In the genomic region with DNA sequence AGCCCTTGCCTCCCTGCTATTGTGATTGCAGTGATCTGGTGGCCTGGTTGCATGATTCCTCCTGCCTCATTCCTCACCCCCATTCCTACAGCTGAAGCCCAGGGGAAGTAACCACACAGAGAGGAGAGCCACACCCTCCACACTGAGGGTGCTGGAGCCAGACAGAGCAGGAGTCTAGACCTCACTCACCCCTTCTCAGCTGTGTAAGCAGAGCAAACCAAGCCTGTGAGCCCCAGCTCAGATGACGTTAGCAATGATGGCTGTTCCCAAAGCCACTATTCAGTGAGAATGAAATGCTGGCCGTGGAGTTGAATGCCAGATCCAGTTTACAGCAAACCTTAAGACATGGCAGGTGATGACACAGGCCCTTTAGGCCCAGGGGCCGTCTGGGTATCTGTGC, we compare ENCODE assay signal across 27 mouse cellular contexts.
DNase-seq lines count a peak whose midpoint lies in the region; ATAC-seq lines count a peak whose summit lies in the region.
"Had no signal": no experiment of that assay in that cellular context is flagged by ENCODE, and none has a peak within 500 bp of the region (broad histone marks: within the 10 kb centered on the region; RNA-seq: fewer than 3 reads in every experiment).

No protein-coding gene starts in this region.

- H3K4me3 ChIP-seq in midbrain, embryonic 13.5 days (replicated peaks): no peak overlapping the region
- H3K4me3 ChIP-seq in midbrain, embryonic 11.5 days (ENCODE audit: low read depth, low read length): no peak overlapping the region
- no peak overlapping the region for H3K4me3 ChIP-seq in forebrain, embryonic 15.5 days
- H3K4me3 ChIP-seq in hindbrain, embryonic 15.5 days: no peak overlapping the region
- no peak overlapping the region for H3K4me3 ChIP-seq in neural tube, embryonic 14.5 days (ENCODE audit: low read depth, low read length)
- H3K4me3 ChIP-seq: embryonic facial prominence, embryonic 13.5 days; heart, embryonic 13.5 days; liver, embryonic 15.5 days; lung, embryonic 15.5 days had no signal

- no peaks in the 10 kb centered on the region for H3K27me3 ChIP-seq in midbrain, embryonic 13.5 days
- H3K27me3 ChIP-seq in midbrain, embryonic 11.5 days (ENCODE audit: control insufficient read depth, insufficient read depth, low read length): no peaks in the 10 kb centered on the region; the same call in 1 of the 2 replicates
- H3K27me3 ChIP-seq in forebrain, embryonic 15.5 days: no peaks in the 10 kb centered on the region
- H3K27me3 ChIP-seq in hindbrain, embryonic 15.5 days: no peaks in the 10 kb centered on the region
- H3K27me3 ChIP-seq in neural tube, embryonic 14.5 days (ENCODE audit: control insufficient read depth, insufficient read depth, low read length): no peaks in the 10 kb centered on the region
- H3K27me3 ChIP-seq: embryonic facial prominence, embryonic 13.5 days; lung, embryonic 15.5 days had no signal

- no peak for ATAC-seq in midbrain, embryonic 13.5 days
- no peak for ATAC-seq in midbrain, embryonic 11.5 days (ENCODE audit: low FRiP score)
- no peak for ATAC-seq in forebrain, embryonic 15.5 days (replicated peaks)
- no peak for ATAC-seq in hindbrain, embryonic 15.5 days (ENCODE audit: low FRiP score, low read depth)
- ATAC-seq in neural tube, embryonic 14.5 days (ENCODE audit: low read depth): no peak

- H3K4me1 ChIP-seq in midbrain, embryonic 13.5 days (replicated peaks): peaks cover 14% of the 10 kb centered on the region
- no peaks in the 10 kb centered on the region for H3K4me1 ChIP-seq in midbrain, embryonic 11.5 days (ENCODE audit: control insufficient read depth, insufficient read depth, low read length)
- H3K4me1 ChIP-seq in forebrain, embryonic 15.5 days: peaks cover 11% of the 10 kb centered on the region
- H3K4me1 ChIP-seq in hindbrain, embryonic 15.5 days (replicated peaks): peaks cover 12% of the 10 kb centered on the region; the same call in 1 of the 2 replicates
- H3K4me1 ChIP-seq in neural tube, embryonic 14.5 days (ENCODE audit: control insufficient read depth, insufficient read depth, low read length): no peaks in the 10 kb centered on the region
- H3K4me1 ChIP-seq: heart, embryonic 13.5 days; liver, embryonic 15.5 days; lung, embryonic 15.5 days had no signal

- no peaks in the 10 kb centered on the region for H3K9me3 ChIP-seq in midbrain, embryonic 13.5 days
- no peaks in the 10 kb centered on the region for H3K9me3 ChIP-seq in midbrain, embryonic 11.5 days (ENCODE audit: control insufficient read depth, low read length)
- H3K9me3 ChIP-seq in forebrain, embryonic 15.5 days: no peaks in the 10 kb centered on the region
- no peaks in the 10 kb centered on the region for H3K9me3 ChIP-seq in hindbrain, embryonic 15.5 days
- no peaks in the 10 kb centered on the region for H3K9me3 ChIP-seq in neural tube, embryonic 14.5 days (ENCODE audit: control insufficient read depth, low read length)
- H3K9me3 ChIP-seq: embryonic facial prominence, embryonic 13.5 days; heart, embryonic 13.5 days; liver, embryonic 15.5 days; lung, embryonic 15.5 days had no signal

- DNase-seq in midbrain, embryonic 11.5 days (ENCODE audit: low spot score, missing footprints): no peak
- no peak for DNase-seq in frontal cortex, postnatal 10 days (ENCODE audit: low spot score in 2 of 2)
- no peak for DNase-seq in kidney, postnatal 36 days
- no peak for DNase-seq in frontal cortex, postnatal 14 days (ENCODE audit: low spot score in 2 of 2)
- DNase-seq: adrenal gland, postnatal 25 days; B cell, adult 2 months; cerebellum, adult 8-10 months; cerebellum, postnatal 36 days; embryo, embryonic 11 days; gastrocnemius, postnatal 14 days; heart, adult 18-20 months; heart, postnatal 14 days; kidney, adult 11 months; liver; lung, postnatal 4 days; right cerebral cortex, postnatal 25 days; spleen, adult 18-20 months; thymus, postnatal 14 days had no signal

- H3K4me2 ChIP-seq in midbrain, embryonic 13.5 days (replicated peaks): no peak overlapping the region
- H3K4me2 ChIP-seq in midbrain, embryonic 11.5 days: no peak overlapping the region
- H3K4me2 ChIP-seq in forebrain, embryonic 15.5 days (replicated peaks): no peak overlapping the region
- no peak overlapping the region for H3K4me2 ChIP-seq in hindbrain, embryonic 15.5 days
- no peak overlapping the region for H3K4me2 ChIP-seq in neural tube, embryonic 14.5 days (ENCODE audit: low read depth, low read length)
- H3K4me2 ChIP-seq: embryonic facial prominence, embryonic 13.5 days; heart, embryonic 13.5 days; liver, embryonic 15.5 days; lung, embryonic 15.5 days had no signal

- WGBS in midbrain, embryonic 13.5 days: 57% methylated on average over 3 of the region's 3 CpGs
- WGBS in midbrain, embryonic 11.5 days: 64% methylated on average over 3 of the region's 3 CpGs
- 54% methylated on average over 3 of the region's 3 CpGs for WGBS in forebrain, embryonic 15.5 days
- 50% methylated on average over 3 of the region's 3 CpGs for WGBS in hindbrain, embryonic 15.5 days
- WGBS in neural tube, embryonic 14.5 days: 51% methylated on average over 3 of the region's 3 CpGs

- no peaks in the 10 kb centered on the region for H3K36me3 ChIP-seq in midbrain, embryonic 13.5 days
- no peaks in the 10 kb centered on the region for H3K36me3 ChIP-seq in midbrain, embryonic 11.5 days (ENCODE audit: control insufficient read depth, insufficient read depth, low read length)
- H3K36me3 ChIP-seq in forebrain, embryonic 15.5 days: no peaks in the 10 kb centered on the region
- H3K36me3 ChIP-seq in hindbrain, embryonic 15.5 days: no peaks in the 10 kb centered on the region
- H3K36me3 ChIP-seq in neural tube, embryonic 14.5 days (ENCODE audit: control insufficient read depth, insufficient read depth, low read length): no peaks in the 10 kb centered on the region
- H3K36me3 ChIP-seq: embryonic facial prominence, embryonic 13.5 days; G1E; heart, embryonic 13.5 days; liver, embryonic 15.5 days; lung, embryonic 15.5 days had no signal

- no peak overlapping the region for H3K9ac ChIP-seq in midbrain, embryonic 13.5 days (replicated peaks)
- H3K9ac ChIP-seq in midbrain, embryonic 11.5 days (ENCODE audit: low read length): no peak overlapping the region
- H3K9ac ChIP-seq in forebrain, embryonic 15.5 days (replicated peaks): no peak overlapping the region
- H3K9ac ChIP-seq in hindbrain, embryonic 15.5 days: no peak overlapping the region
- H3K9ac ChIP-seq in neural tube, embryonic 14.5 days (replicated peaks; ENCODE audit: low read depth, low read length): no peak overlapping the region
- H3K9ac ChIP-seq: embryonic facial prominence, embryonic 13.5 days; heart, embryonic 13.5 days; liver, embryonic 15.5 days; lung, embryonic 15.5 days had no signal

- peak overlapping the region; percentile 64 for H3K27ac ChIP-seq in midbrain, embryonic 13.5 days
- no peak overlapping the region for H3K27ac ChIP-seq in midbrain, embryonic 11.5 days (ENCODE audit: low read depth, low read length)
- peak overlapping the region; percentile 77 for H3K27ac ChIP-seq in forebrain, embryonic 15.5 days (replicated peaks)
- H3K27ac ChIP-seq in hindbrain, embryonic 15.5 days (replicated peaks): peak overlapping the region; percentile 55; the same call in 1 of the 2 replicates
- peak overlapping the region; percentile 48 for H3K27ac ChIP-seq in neural tube, embryonic 14.5 days (ENCODE audit: low read depth, low read length)
- H3K27ac ChIP-seq: embryonic facial prominence, embryonic 13.5 days; heart, embryonic 13.5 days; liver, embryonic 15.5 days; lung, embryonic 15.5 days had no signal
